Mouse (Mus musculus) liver, embryonic 13.5 days (tissue): ENCODE measurements around the gene Sbk1. TPM values are rescaled to one million over a fixed set of nuclear protein-coding genes. Genes with fewer than 3 reads are reported as not detected.

Experiments used
- ATAC-seq: fragments of 200-750 bp; cut with Nextera tagmentation; 2 replicates; pipeline ENCODE4 v1.8.0; 2017; ENCODE audit warnings: low read depth, mild to moderate bottlenecking, moderate number of reproducible peaks, moderate library complexity
- DNase-seq: peaks from one replicate; pipeline ENCODE4 v3.0.0; 2022
- H3K27ac ChIP-seq: fragments of 300-500 bp; sonication (generic); 2 replicates; pipeline ENCODE4 v1.5.1; 2015; ENCODE audit warnings: moderate library complexity, mild to moderate bottlenecking, inconsistent platforms
- H3K27me3 ChIP-seq: fragments of 300-500 bp; sonication (generic); 2 replicates; pipeline ENCODE4 v1.6.1; 2015; ENCODE audit warnings: mild to moderate bottlenecking, inconsistent platforms
- H3K36me3 ChIP-seq: fragments of 300-500 bp; sonication (generic); 2 replicates; pipeline ENCODE4 v1.6.1; 2015; ENCODE audit warnings: mild to moderate bottlenecking, inconsistent platforms
- H3K4me1 ChIP-seq: fragments of 300-500 bp; sonication (generic); replicated peaks from 2 replicates; pipeline ENCODE4 v1.6.1; 2015; ENCODE audit warnings: inconsistent platforms
- H3K4me2 ChIP-seq: fragments of 300-500 bp; sonication (generic); 2 replicates; pipeline ENCODE4 v1.6.1; 2015; ENCODE audit warnings: inconsistent platforms, mild to moderate bottlenecking, moderate library complexity
- H3K4me3 ChIP-seq: fragments of 300-500 bp; sonication (generic); replicated peaks from 2 replicates; pipeline ENCODE4 v1.5.1; 2015; ENCODE audit warnings: mild to moderate bottlenecking, inconsistent platforms
- H3K9ac ChIP-seq: fragments of 300-500 bp; sonication (generic); 2 replicates; pipeline ENCODE4 v1.6.1; 2015; ENCODE audit warnings: mild to moderate bottlenecking, inconsistent platforms
- H3K9me3 ChIP-seq: fragments of 300-500 bp; sonication (generic); replicated peaks from 2 replicates; pipeline ENCODE4 v1.6.1; 2016; ENCODE audit warnings: inconsistent platforms
- WGBS: fragments of 180-500 bp; shearing (Covaris S2); methylation state at CpG from one replicate; pipeline ENCODE4 v1.1.7; 2015; ENCODE audit not compliant: insufficient replicate concordance; 5-methylcytosine and 5-hydroxymethylcytosine counted together
- polyA plus RNA-seq: library from polyadenylated mRNA; unstranded; fragments of >200 nt; fragmentation: Nextera tagmentation; extraction: Ambion mirVana; gene quantifications from 2 replicates; pipeline ENCODE4 v1.2.1, GENCODE M21; 2015

Gene Sbk1
- polyA plus RNA-seq, 1 experiment from 2014 or later: 1.3 TPM

GRCm38 (mm10) chr7:126266372-126266870 is 6.0 kb upstream of the Sbk1 start:
- ATAC-seq (no peak), DNase-seq (no peak)
- Histone ChIP-seq H3K9me3 (no peaks in the 10 kb centered on the region), H3K36me3 (no peaks in the 10 kb centered on the region), H3K4me1 (peaks cover 12% of the 10 kb centered on the region), H3K4me3 (no peak overlapping the region), H3K4me2 (no peak overlapping the region), H3K27me3 (peaks cover 56% of the 10 kb centered on the region), H3K27ac (no peak overlapping the region), H3K9ac (no peak overlapping the region)
- 52% methylated on average over 4 of the region's 4 CpGs for WGBS

- H3K36me3 ChIP-seq: no peaks in the 10 kb centered on the region
- no peak overlapping the region for H3K4me3 ChIP-seq
- no peak overlapping the region for H3K9ac ChIP-seq
- 42% methylated on average over 8 of the region's 8 CpGs for WGBS
- H3K4me2 ChIP-seq: no peak overlapping the region
- H3K9me3 ChIP-seq: no peaks in the 10 kb centered on the region
- H3K27me3 ChIP-seq: peaks cover 67% of the 10 kb centered on the region
- peaks cover 6% of the 10 kb centered on the region for H3K4me1 ChIP-seq
- ATAC-seq (no peak), DNase-seq (no peak)
- no peak overlapping the region for H3K27ac ChIP-seq
Observed at GRCm38 (mm10) chr7:126267606-126268005, 4.8 kb upstream of the Sbk1 start.

- peaks cover 94% of the 10 kb centered on the region for H3K27me3 ChIP-seq
- H3K9me3 ChIP-seq: no peaks in the 10 kb centered on the region
- H3K27ac ChIP-seq: no peak overlapping the region
- ATAC-seq: peak; percentile 8; the same call in 1 of the 2 replicates
- 1% methylated on average over 38 of the region's 38 CpGs for WGBS
- H3K4me2 ChIP-seq: peak overlapping the region; percentile 94
- DNase-seq: no peak
- H3K4me3 ChIP-seq: peak overlapping the region; percentile 69
- H3K9ac ChIP-seq: peak overlapping the region; percentile 74
- no peaks in the 10 kb centered on the region for H3K36me3 ChIP-seq
- peaks cover 33% of the 10 kb centered on the region for H3K4me1 ChIP-seq
Observed at GRCm38 (mm10) chr7:126272770-126273311, 422 bp downstream of the Sbk1 start.

GRCm38 (mm10) chr7:126273351-126274042 is 1.1 kb downstream of the Sbk1 start:
- H3K27ac ChIP-seq: no peak overlapping the region
- H3K4me1 ChIP-seq: peaks cover 33% of the 10 kb centered on the region
- DNase-seq: no peak
- H3K4me2 ChIP-seq: peak overlapping the region; percentile 94
- 27% methylated on average over 11 of the region's 11 CpGs for WGBS
- H3K27me3 ChIP-seq: peaks cover 88% of the 10 kb centered on the region
- no peak for ATAC-seq
- H3K4me3 ChIP-seq: peak overlapping the region; percentile 69
- no peaks in the 10 kb centered on the region for H3K9me3 ChIP-seq
- H3K36me3 ChIP-seq: no peaks in the 10 kb centered on the region
- H3K9ac ChIP-seq: peak overlapping the region; percentile 74

- Histone ChIP-seq H3K4me3 (no peak overlapping the region), H3K4me1 (peaks cover 33% of the 10 kb centered on the region), H3K36me3 (no peaks in the 10 kb centered on the region), H3K9me3 (no peaks in the 10 kb centered on the region), H3K9ac (no peak overlapping the region), H3K27ac (no peak overlapping the region), H3K27me3 (peaks cover 82% of the 10 kb centered on the region), H3K4me2 (peak overlapping the region; percentile 94; the same call in 1 of the 2 replicates)
- no peak for ATAC-seq
- DNase-seq: no peak
- 40% methylated on average over 3 of the region's 3 CpGs for WGBS
Observed at GRCm38 (mm10) chr7:126274137-126274536, 1.7 kb downstream of the Sbk1 start.

GRCm38 (mm10) chr7:126274626-126275025 is 2.2 kb downstream of the Sbk1 start:
- H3K9me3 ChIP-seq: no peaks in the 10 kb centered on the region
- H3K9ac ChIP-seq: no peak overlapping the region
- H3K4me3 ChIP-seq: no peak overlapping the region
- H3K4me2 ChIP-seq: 0 out of 2 replicates have a peak overlapping the region, but pooled peaks have one; percentile 94
- H3K27me3 ChIP-seq: peaks cover 77% of the 10 kb centered on the region
- no peak overlapping the region for H3K27ac ChIP-seq
- no peak for ATAC-seq
- H3K36me3 ChIP-seq: no peaks in the 10 kb centered on the region
- peaks cover 33% of the 10 kb centered on the region for H3K4me1 ChIP-seq
- DNase-seq: no peak
- 39% methylated on average over 4 of the region's 4 CpGs for WGBS

GRCm38 (mm10) chr7:126275711-126276110 is 3.3 kb downstream of the Sbk1 start:
- WGBS: 69% methylated on average over 5 of the region's 5 CpGs
- no peak overlapping the region for H3K4me2 ChIP-seq
- no peak overlapping the region for H3K27ac ChIP-seq
- no peak overlapping the region for H3K9ac ChIP-seq
- DNase-seq: no peak
- H3K4me3 ChIP-seq: no peak overlapping the region
- ATAC-seq: no peak
- H3K27me3 ChIP-seq: peaks cover 66% of the 10 kb centered on the region
- peaks cover 33% of the 10 kb centered on the region for H3K4me1 ChIP-seq
- no peaks in the 10 kb centered on the region for H3K36me3 ChIP-seq
- no peaks in the 10 kb centered on the region for H3K9me3 ChIP-seq

GRCm38 (mm10) chr7:126276297-126276696 is 3.9 kb downstream of the Sbk1 start:
- Histone ChIP-seq H3K4me1 (peaks cover 33% of the 10 kb centered on the region), H3K27me3 (peaks cover 60% of the 10 kb centered on the region), H3K4me2 (no peak overlapping the region), H3K36me3 (no peaks in the 10 kb centered on the region), H3K4me3 (no peak overlapping the region), H3K27ac (no peak overlapping the region), H3K9me3 (no peaks in the 10 kb centered on the region), H3K9ac (no peak overlapping the region)
- DNase-seq (no peak), ATAC-seq (no peak)
- 39% methylated on average over 6 of the region's 6 CpGs for WGBS

GRCm38 (mm10) chr7:126277536-126278295 is 5.3 kb downstream of the Sbk1 start:
- Histone ChIP-seq H3K4me3 (no peak overlapping the region), H3K36me3 (no peaks in the 10 kb centered on the region), H3K27ac (no peak overlapping the region), H3K9ac (no peak overlapping the region), H3K27me3 (peaks cover 46% of the 10 kb centered on the region), H3K4me2 (no peak overlapping the region), H3K9me3 (no peaks in the 10 kb centered on the region), H3K4me1 (peaks cover 27% of the 10 kb centered on the region)
- 60% methylated on average over 22 of the region's 22 CpGs for WGBS
- ATAC-seq (no peak), DNase-seq (no peak)

- DNase-seq (no peak), ATAC-seq (no peak)
- Histone ChIP-seq H3K4me2 (no peak overlapping the region), H3K4me1 (peaks cover 16% of the 10 kb centered on the region), H3K9me3 (no peaks in the 10 kb centered on the region), H3K36me3 (no peaks in the 10 kb centered on the region), H3K4me3 (no peak overlapping the region), H3K9ac (no peak overlapping the region), H3K27ac (no peak overlapping the region), H3K27me3 (peaks cover 35% of the 10 kb centered on the region)
- 60% methylated on average over 5 of the region's 5 CpGs for WGBS
Observed at GRCm38 (mm10) chr7:126278799-126279198, 6.4 kb downstream of the Sbk1 start.

- Histone ChIP-seq H3K27ac (no peak overlapping the region), H3K4me2 (no peak overlapping the region), H3K36me3 (no peaks in the 10 kb centered on the region), H3K27me3 (peaks cover 24% of the 10 kb centered on the region), H3K9ac (no peak overlapping the region), H3K4me3 (no peak overlapping the region), H3K9me3 (no peaks in the 10 kb centered on the region), H3K4me1 (peaks cover 14% of the 10 kb centered on the region)
- DNase-seq: no peak
- no peak for ATAC-seq
- WGBS: 61% methylated on average over 8 of the region's 8 CpGs
Observed at GRCm38 (mm10) chr7:126279774-126280482, 7.5 kb downstream of the Sbk1 start.
